Comparison of ENCODE assay signal across 22 mouse cellular contexts in the genomic region with DNA sequence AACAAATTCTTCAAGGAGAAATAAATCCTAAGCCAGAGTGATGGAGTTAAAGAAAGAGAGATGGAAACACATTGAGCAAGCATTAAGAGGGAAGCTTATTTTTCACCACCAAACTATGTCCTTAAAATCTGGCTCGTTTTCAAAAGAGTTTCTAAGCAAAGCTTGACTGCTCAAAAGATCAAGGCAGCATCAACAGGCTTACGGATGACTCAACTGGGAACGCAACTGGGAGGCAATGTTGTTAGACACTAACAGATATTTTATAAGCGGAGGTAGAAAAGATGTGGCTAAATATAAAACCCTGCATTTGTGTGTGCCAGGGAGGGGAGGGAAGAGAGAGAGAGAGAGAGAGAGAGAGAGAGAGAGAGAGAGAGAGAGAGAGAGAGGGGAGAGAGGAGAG. TPM values are rescaled to one million over a fixed set of nuclear protein-coding genes. Genes with fewer than 3 reads are reported as not detected.
A peak's percentile ranks its signal among the peaks of the same experiment; 100 is the strongest.
DNase-seq lines count a peak whose midpoint lies in the region; ATAC-seq and TF ChIP-seq lines count a peak whose summit lies in the region.
"Had no signal": no experiment of that assay in that cellular context is flagged by ENCODE, and none has a peak within 500 bp of the region (broad histone marks: within the 10 kb centered on the region; RNA-seq: fewer than 3 reads in every experiment).

No protein-coding gene starts in this region.

- ATAC-seq in embryonic facial prominence, embryonic 14.5 days (ENCODE audit: low read depth): no peak
- ATAC-seq in lung, postnatal 0 days: no peak
- ATAC-seq: forebrain, embryonic 14.5 days; intestine, embryonic 15.5 days had no signal

- no peaks in the 10 kb centered on the region for H3K27me3 ChIP-seq in embryonic facial prominence, embryonic 14.5 days (replicated peaks; ENCODE audit: control insufficient read depth, insufficient read depth, low read length)
- H3K27me3 ChIP-seq in embryonic facial prominence, embryonic 10.5 days (replicated peaks; ENCODE audit: low read depth, poor library complexity, severe bottlenecking): no peaks in the 10 kb centered on the region
- no peaks in the 10 kb centered on the region for H3K27me3 ChIP-seq in lung, postnatal 0 days (replicated peaks; ENCODE audit: insufficient read depth, low read length)
- H3K27me3 ChIP-seq: embryonic facial prominence, embryonic 15.5 days; heart, embryonic 12.5 days; intestine, embryonic 15.5 days had no signal

- no peak for TF ChIP-seq EP300 in lung, postnatal 0 days (IDR thresholded peaks at IDR 0.05)

- no peak for TF ChIP-seq CTCF in lung, postnatal 0 days (IDR thresholded peaks at IDR 0.05)
- TF ChIP-seq CTCF in lung, adult 2 months (IDR thresholded peaks at IDR 0.05; ENCODE audit: insufficient read depth, low read length): no peak

- H3K9me3 ChIP-seq in embryonic facial prominence, embryonic 14.5 days (ENCODE audit: control insufficient read depth, low read length): no peaks in the 10 kb centered on the region
- H3K9me3 ChIP-seq in embryonic facial prominence, embryonic 10.5 days: peaks cover 6% of the 10 kb centered on the region; the same call in 1 of the 2 replicates
- no peaks in the 10 kb centered on the region for H3K9me3 ChIP-seq in lung, postnatal 0 days (ENCODE audit: low read length)
- H3K9me3 ChIP-seq: embryonic facial prominence, embryonic 15.5 days; heart, embryonic 12.5 days; intestine, embryonic 15.5 days had no signal

- DNase-seq in embryonic facial prominence, embryonic 14.5 days (ENCODE audit: low spot score): peak; percentile 23
- DNase-seq in embryonic facial prominence, embryonic 10.5 days (ENCODE audit: low spot score): no peak
- peak; percentile 15 for DNase-seq in lung, postnatal 0 days (ENCODE audit: low spot score)
- no peak for DNase-seq in lung, adult 2 months
- peak; percentile 19 for DNase-seq in adrenal gland, postnatal 10 days
- DNase-seq in brain, adult 2 months (ENCODE audit: low read depth, low spot score): peak; percentile 74
- no peak for DNase-seq in lung, postnatal 25 days (ENCODE audit: low spot score)
- DNase-seq: cerebellum, adult 18-20 months; cerebellum, adult 9-11 months; cerebellum, postnatal 36 days; gastrocnemius, adult 2 months; gastrocnemius, postnatal 25 days; kidney, adult 18-20 months had no signal

- WGBS in embryonic facial prominence, embryonic 14.5 days: 67% methylated on average over 4 of the region's 4 CpGs
- WGBS in embryonic facial prominence, embryonic 10.5 days: 91% methylated on average over 4 of the region's 4 CpGs
- 60% methylated on average over 4 of the region's 4 CpGs for WGBS in lung, postnatal 0 days
- 69% methylated on average over 4 of the region's 4 CpGs for WGBS in lung, adult 2 months

- no peak overlapping the region for H3K4me2 ChIP-seq in embryonic facial prominence, embryonic 14.5 days (ENCODE audit: low read depth, low read length)
- H3K4me2 ChIP-seq in lung, postnatal 0 days (replicated peaks; ENCODE audit: low read depth, low read length): no peak overlapping the region
- H3K4me2 ChIP-seq: embryonic facial prominence, embryonic 15.5 days; heart, embryonic 12.5 days; hindbrain, embryonic 14.5 days; intestine, embryonic 15.5 days had no signal

- no peaks in the 10 kb centered on the region for H3K36me3 ChIP-seq in embryonic facial prominence, embryonic 14.5 days (ENCODE audit: control insufficient read depth, insufficient read depth, low read length)
- H3K36me3 ChIP-seq in embryonic facial prominence, embryonic 10.5 days (replicated peaks): peaks cover 10% of the 10 kb centered on the region
- H3K36me3 ChIP-seq in lung, postnatal 0 days (ENCODE audit: insufficient read depth, low read length): no peaks in the 10 kb centered on the region
- H3K36me3 ChIP-seq: embryonic facial prominence, embryonic 15.5 days; heart, embryonic 12.5 days; intestine, embryonic 15.5 days had no signal

- no peak overlapping the region for H3K9ac ChIP-seq in embryonic facial prominence, embryonic 14.5 days (ENCODE audit: low read depth, low read length)
- no peak overlapping the region for H3K9ac ChIP-seq in lung, postnatal 0 days (replicated peaks; ENCODE audit: low read depth)
- H3K9ac ChIP-seq: embryonic facial prominence, embryonic 15.5 days; heart, embryonic 12.5 days; hindbrain, embryonic 14.5 days; intestine, embryonic 15.5 days had no signal

- no peak overlapping the region for H3K27ac ChIP-seq in embryonic facial prominence, embryonic 14.5 days (replicated peaks; ENCODE audit: low read depth, low read length)
- no peak overlapping the region for H3K27ac ChIP-seq in embryonic facial prominence, embryonic 10.5 days (replicated peaks)
- H3K27ac ChIP-seq in lung, postnatal 0 days (ENCODE audit: low read length): no peak overlapping the region
- H3K27ac ChIP-seq: embryonic facial prominence, embryonic 15.5 days; forebrain, embryonic 10.5 days; gastrocnemius, adult 2 months; hindbrain, embryonic 10.5 days; hindbrain, embryonic 14.5 days; intestine, embryonic 15.5 days had no signal

- no peaks in the 10 kb centered on the region for H3K4me1 ChIP-seq in embryonic facial prominence, embryonic 14.5 days (ENCODE audit: control insufficient read depth, insufficient read depth, low read length)
- H3K4me1 ChIP-seq in embryonic facial prominence, embryonic 10.5 days: no peaks in the 10 kb centered on the region
- H3K4me1 ChIP-seq in lung, postnatal 0 days (ENCODE audit: insufficient read depth, low read depth, low read length): no peaks in the 10 kb centered on the region
- no peaks in the 10 kb centered on the region for H3K4me1 ChIP-seq in lung, adult 2 months (ENCODE audit: control insufficient read depth, insufficient read depth, low read length)
- H3K4me1 ChIP-seq: embryonic facial prominence, embryonic 15.5 days; heart, embryonic 12.5 days; intestine, embryonic 15.5 days had no signal

- TF ChIP-seq POLR2A in lung, adult 2 months (IDR thresholded peaks at IDR 0.05; ENCODE audit: borderline replicate concordance, extremely low read depth, low read depth, low read length): no peak

- H3K4me3 ChIP-seq in embryonic facial prominence, embryonic 14.5 days (ENCODE audit: low read depth, low read length): no peak overlapping the region
- H3K4me3 ChIP-seq in embryonic facial prominence, embryonic 10.5 days: no peak overlapping the region
- H3K4me3 ChIP-seq in lung, postnatal 0 days (ENCODE audit: low read depth, low read length): no peak overlapping the region
- no peak overlapping the region for H3K4me3 ChIP-seq in lung, adult 2 months (replicated peaks; ENCODE audit: extremely low read depth, low read depth, low read length)
- H3K4me3 ChIP-seq: embryonic facial prominence, embryonic 15.5 days; erythroblast, embryonic 14.5 days; forebrain, embryonic 10.5 days; gastrocnemius, adult 2 months; heart, embryonic 12.5 days; hindbrain, embryonic 10.5 days; intestine, embryonic 15.5 days had no signal

RNA-seq across cellular contexts. Expression of a gene that starts 31.5 kb away (rescaled TPM):
- 7.6 and 9.6 TPM in 2 replicates for polyA plus RNA-seq in embryonic facial prominence, embryonic 14.5 days (2014; fragmentation: Nextera tagmentation; extraction: Ambion mirVana)
- polyA plus RNA-seq in embryonic facial prominence, embryonic 10.5 days (2016; fragmentation: Nextera tagmentation; extraction: Ambion mirVana): 15.2 and 15.9 TPM in 2 replicates
- 0.48 and 0.51 TPM in 2 replicates for polyA plus RNA-seq in lung, postnatal 0 days (2015; fragmentation: Nextera tagmentation; extraction: Ambion mirVana)
- polyA plus RNA-seq in lung, adult 2 months (2012; rRNA removed): 0.22 and 0.41 TPM in 2 replicates
- total RNA-seq in adrenal gland, postnatal 10 days (2021): 10 to 100 TPM; 14.5 to 21.4 TPM
- total RNA-seq: granulocyte monocyte progenitor cell, adult 5-6 weeks had no signal
- polyA plus RNA-seq: erythroblast, embryonic 14.5 days had no signal

Comparison
In these comparisons a context has a peak if more than half of its experiments do, and no peak if none do; other contexts are left out.
1. DNase-seq: peak in embryonic facial prominence, embryonic 14.5 days (single experiment), lung, postnatal 0 days (single experiment), adrenal gland, postnatal 10 days (single experiment) and brain, adult 2 months (single experiment); none in embryonic facial prominence, embryonic 10.5 days (single experiment), lung, adult 2 months (single experiment) and lung, postnatal 25 days (single experiment).